Mouse (Mus musculus): ENCODE results near the gene Tmbim1. TPM values are rescaled to one million over a fixed set of nuclear protein-coding genes. Genes with fewer than 3 reads are reported as not detected.
A peak's percentile ranks its signal among the peaks of the same experiment; 100 is the strongest.

The Tmbim1 gene
- polyA plus RNA-seq, 1 experiment from 2014 or later, result 18.5 TPM

- Histone ChIP-seq H3K36me3 (replicated peaks; ENCODE audit: insufficient read depth, low read length) (peaks cover under 1% of the 10 kb centered on the region; the same call in 1 of the 2 replicates), H3K4me2 (ENCODE audit: low read depth, low read length) (peak overlapping the region; percentile 93; the same call in 1 of the 2 replicates), H3K9ac (replicated peaks) (no peak overlapping the region), H3K9me3 (ENCODE audit: low read length) (no peaks in the 10 kb centered on the region), H3K27me3 (ENCODE audit: insufficient read depth, low read length) (no peaks in the 10 kb centered on the region), H3K4me3 (ENCODE audit: low read depth, low read length) (no peak overlapping the region), H3K4me1 (ENCODE audit: insufficient read depth) (peaks cover 54% of the 10 kb centered on the region), H3K27ac (ENCODE audit: low read depth) (peak overlapping the region; percentile 41; the same call in 1 of the 2 replicates)
- ATAC-seq (no peak), DNase-seq (no peak)
- WGBS (ENCODE audit: insufficient replicate concordance), result 45% methylated on average over 4 of the region's 4 CpGs
- TF ChIP-seq CTCF (IDR thresholded peaks at IDR 0.05; ENCODE audit: low read depth) (no peak), EP300 (IDR thresholded peaks at IDR 0.05; ENCODE audit: low read depth) (peak; percentile 22; the same call in 1 of the 2 replicates)
Measured at GRCm38 (mm10) chr1:74240832-74241231, 64.6 kb downstream of the Tmbim1 start.

GRCm38 (mm10) chr1:74240311-74240710 is 65.1 kb downstream of the Tmbim1 start:
- H3K4me3 ChIP-seq (ENCODE audit: low read depth, low read length), result no peak overlapping the region
- ATAC-seq (no peak), DNase-seq (no peak)
- H3K4me2 ChIP-seq (ENCODE audit: low read depth, low read length), result peak overlapping the region; percentile 93
- no peaks in the 10 kb centered on the region; the same call in 1 of the 2 replicates for H3K36me3 ChIP-seq (replicated peaks; ENCODE audit: insufficient read depth, low read length)
- no peak overlapping the region for H3K9ac ChIP-seq (replicated peaks)
- H3K9me3 ChIP-seq (ENCODE audit: low read length), result no peaks in the 10 kb centered on the region
- H3K27ac ChIP-seq (ENCODE audit: low read depth), result peak overlapping the region; percentile 41
- WGBS (ENCODE audit: insufficient replicate concordance), result 48% methylated on average over 6 of the region's 6 CpGs
- no peaks in the 10 kb centered on the region for H3K27me3 ChIP-seq (ENCODE audit: insufficient read depth, low read length)
- TF ChIP-seq EP300 (IDR thresholded peaks at IDR 0.05; ENCODE audit: low read depth) (no peak), CTCF (IDR thresholded peaks at IDR 0.05; ENCODE audit: low read depth) (no peak)
- peaks cover 53% of the 10 kb centered on the region for H3K4me1 ChIP-seq (ENCODE audit: insufficient read depth)

GRCm38 (mm10) chr1:74239618-74240017 is 65.8 kb downstream of the Tmbim1 start:
- peak overlapping the region; percentile 18; the same call in 1 of the 2 replicates for H3K9ac ChIP-seq (replicated peaks)
- ATAC-seq (no peak), DNase-seq (no peak)
- TF ChIP-seq EP300 (IDR thresholded peaks at IDR 0.05; ENCODE audit: low read depth) (no peak), CTCF (IDR thresholded peaks at IDR 0.05; ENCODE audit: low read depth) (no peak)
- WGBS (ENCODE audit: insufficient replicate concordance), result 14% methylated on average over 11 of the region's 11 CpGs
- H3K4me2 ChIP-seq (ENCODE audit: low read depth, low read length), result peak overlapping the region; percentile 93
- no peaks in the 10 kb centered on the region; the same call in 1 of the 2 replicates for H3K36me3 ChIP-seq (replicated peaks; ENCODE audit: insufficient read depth, low read length)
- H3K4me1 ChIP-seq (ENCODE audit: insufficient read depth), result peaks cover 47% of the 10 kb centered on the region
- no peaks in the 10 kb centered on the region for H3K9me3 ChIP-seq (ENCODE audit: low read length)
- H3K27ac ChIP-seq (ENCODE audit: low read depth), result peak overlapping the region; percentile 41; the same call in 1 of the 2 replicates
- H3K27me3 ChIP-seq (ENCODE audit: insufficient read depth, low read length), result no peaks in the 10 kb centered on the region
- peak overlapping the region; percentile 99 for H3K4me3 ChIP-seq (ENCODE audit: low read depth, low read length)

- DNase-seq (no peak), ATAC-seq (no peak)
- Histone ChIP-seq H3K4me2 (ENCODE audit: low read depth, low read length) (peak overlapping the region; percentile 93), H3K36me3 (replicated peaks; ENCODE audit: insufficient read depth, low read length) (no peaks in the 10 kb centered on the region; the same call in 1 of the 2 replicates), H3K27me3 (ENCODE audit: insufficient read depth, low read length) (no peaks in the 10 kb centered on the region), H3K4me1 (ENCODE audit: insufficient read depth) (peaks cover 47% of the 10 kb centered on the region), H3K27ac (ENCODE audit: low read depth) (peak overlapping the region; percentile 41), H3K9me3 (ENCODE audit: low read length) (no peaks in the 10 kb centered on the region), H3K4me3 (ENCODE audit: low read depth, low read length) (peak overlapping the region; percentile 99), H3K9ac (replicated peaks) (peak overlapping the region; percentile 18)
- no peak for TF ChIP-seq CTCF (IDR thresholded peaks at IDR 0.05; ENCODE audit: low read depth)
- no peak for TF ChIP-seq EP300 (IDR thresholded peaks at IDR 0.05; ENCODE audit: low read depth)
- 16% methylated on average over 7 of the region's 7 CpGs for WGBS (ENCODE audit: insufficient replicate concordance)
Measured at GRCm38 (mm10) chr1:74239162-74239561, 66.3 kb downstream of the Tmbim1 start.

Other genes starting within 250 kb of the Tmbim1 start
- 12.1 and 12.8 TPM in 2 replicates for gene Tns1, start 181.2 kb downstream of the Tmbim1 start, polyA plus RNA-seq (2015; fragmentation: Nextera tagmentation; extraction: Ambion mirVana)
- gene Rufy4, start 180.1 kb downstream of the Tmbim1 start, polyA plus RNA-seq (2015; fragmentation: Nextera tagmentation; extraction: Ambion mirVana), result 0.20 TPM in 1 of 2 replicates, not detected in the other
- gene Cxcr2, start 151.6 kb downstream of the Tmbim1 start, polyA plus RNA-seq (2015; fragmentation: Nextera tagmentation; extraction: Ambion mirVana), result 2.5 and 3.2 TPM in 2 replicates
- gene Cxcr1, start 111.0 kb downstream of the Tmbim1 start, polyA plus RNA-seq (2015; fragmentation: Nextera tagmentation; extraction: Ambion mirVana), result not detected in 2 replicates
- gene Arpc2, start 69.5 kb downstream of the Tmbim1 start, polyA plus RNA-seq (2015; fragmentation: Nextera tagmentation; extraction: Ambion mirVana), result 238 and 254 TPM in 2 replicates
- 0.20 and 0.22 TPM in 2 replicates for gene Gpbar1, start 27.1 kb downstream of the Tmbim1 start, polyA plus RNA-seq (2015; fragmentation: Nextera tagmentation; extraction: Ambion mirVana)
- gene Aamp, start 20.9 kb downstream of the Tmbim1 start, polyA plus RNA-seq (2015; fragmentation: Nextera tagmentation; extraction: Ambion mirVana), result 105 and 109 TPM in 2 replicates
- 46.7 and 50.0 TPM in 2 replicates for gene Pnkd, start 20.7 kb downstream of the Tmbim1 start, polyA plus RNA-seq (2015; fragmentation: Nextera tagmentation; extraction: Ambion mirVana)
- gene Catip, start 56.5 kb upstream of the Tmbim1 start, polyA plus RNA-seq (2015; fragmentation: Nextera tagmentation; extraction: Ambion mirVana), result 0.11 TPM in 1 of 2 replicates, not detected in the other
- 12.8 and 15.1 TPM in 2 replicates for gene Slc11a1, start 69.6 kb upstream of the Tmbim1 start, polyA plus RNA-seq (2015; fragmentation: Nextera tagmentation; extraction: Ambion mirVana)
- 40.0 and 40.4 TPM in 2 replicates for gene Ctdsp1, start 85.9 kb upstream of the Tmbim1 start, polyA plus RNA-seq (2015; fragmentation: Nextera tagmentation; extraction: Ambion mirVana)
- gene Vil1, start 103.8 kb upstream of the Tmbim1 start, polyA plus RNA-seq (2015; fragmentation: Nextera tagmentation; extraction: Ambion mirVana), result 0.13 and 0.19 TPM in 2 replicates
- gene Cnot9, start 200.4 kb upstream of the Tmbim1 start, polyA plus RNA-seq (2015; fragmentation: Nextera tagmentation; extraction: Ambion mirVana), result 23.2 and 23.3 TPM in 2 replicates
- 0.20 and 0.28 TPM in 2 replicates for gene Plcd4, start 237.3 kb upstream of the Tmbim1 start, polyA plus RNA-seq (2015; fragmentation: Nextera tagmentation; extraction: Ambion mirVana)
- gene Usp37, start 238.7 kb upstream of the Tmbim1 start, polyA plus RNA-seq (2015; fragmentation: Nextera tagmentation; extraction: Ambion mirVana), result 4.9 and 5.4 TPM in 2 replicates

All from liver, postnatal 0 days (tissue).